Mouse (Mus musculus): ENCODE data around the gene Hoxa1. TPM values are rescaled to one million over a fixed set of nuclear protein-coding genes. Genes with fewer than 3 reads are reported as not detected.

Hoxa1 gene
- total and polyA plus RNA-seq, 3 experiments, result 1.9 to 3.7 (median 3.2) TPM

- no peak for TF ChIP-seq UBTF (IDR thresholded peaks at IDR 0.05; ENCODE audit: low read depth, low read length)
- TF ChIP-seq BHLHE40 (IDR thresholded peaks at IDR 0.05; ENCODE audit: low read depth, low read length), result no peak
- TF ChIP-seq MXI1 (IDR thresholded peaks at IDR 0.05; ENCODE audit: low read depth, low read length), result no peak
- TF ChIP-seq NRF1 (IDR thresholded peaks at IDR 0.05; ENCODE audit: low read depth, low read length), result no peak
- no peak for TF ChIP-seq MAZ (IDR thresholded peaks at IDR 0.05; ENCODE audit: low read depth, low read length)
- no peak for TF ChIP-seq RAD21 (IDR thresholded peaks at IDR 0.05; ENCODE audit: low read depth, low read length)
- TF ChIP-seq KAT2A (IDR thresholded peaks at IDR 0.05; ENCODE audit: insufficient replicate concordance, low read length), result no peak
- no peak for TF ChIP-seq ZC3H11A (IDR thresholded peaks at IDR 0.05; ENCODE audit: low read depth, low read length)
- TF ChIP-seq ETS1 (conservative IDR thresholded peaks at IDR 0.05; ENCODE audit: low read depth, low read length), result no peak
- no peak for TF ChIP-seq SIN3A (IDR thresholded peaks at IDR 0.05; ENCODE audit: low read length)
- TF ChIP-seq MAFK (IDR thresholded peaks at IDR 0.05; ENCODE audit: insufficient replicate concordance, low read length), result no peak
- TF ChIP-seq TBP (conservative IDR thresholded peaks at IDR 0.05; ENCODE audit: low read depth, low read length), result no peak
- TF ChIP-seq ZNF384 (IDR thresholded peaks at IDR 0.05; ENCODE audit: low read depth, low read length), result no peak
- no peak for TF ChIP-seq POLR2A (IDR thresholded peaks at IDR 0.05; ENCODE audit: low read depth, low read length)
- no peak for TF ChIP-seq RCOR1 (conservative IDR thresholded peaks at IDR 0.05; ENCODE audit: low read depth, low read length)
- TF ChIP-seq TCF12 (IDR thresholded peaks at IDR 0.05; ENCODE audit: low read depth, low read length), result no peak
- TF ChIP-seq MAX (IDR thresholded peaks at IDR 0.05; ENCODE audit: low read length), result no peak
- TF ChIP-seq JUND (conservative IDR thresholded peaks at IDR 0.05; ENCODE audit: low read depth, low read length), result no peak
- TF ChIP-seq MYC (IDR thresholded peaks at IDR 0.05; ENCODE audit: low read depth, low read length), result no peak
- no peak for TF ChIP-seq CHD1 (IDR thresholded peaks at IDR 0.05; ENCODE audit: low read depth, low read length)
Measured at GRCm38 (mm10) chr6:52161336-52162092, 3.4 kb upstream of the Hoxa1 start.

More at GRCm38 (mm10) chr6:52161336-52162092, 3.4 kb upstream of the Hoxa1 start:
- no peak for DNase-seq (ENCODE audit: extremely low read depth)
- dilution Hi-C loops (cut with MboI; ENCODE audit: extremely low pct_ligation_motif_present, extremely low pct_unique_long_range_greater_than_20kb, low sequenced_read_pairs), result no loop called here
- H3K4me3 ChIP-seq (replicated peaks in 1 of 3; ENCODE audit: low read depth in 2 of 3, low read length in 2 of 3, poor library complexity in 1 of 3), result no peak overlapping the region
- no peaks in the 10 kb centered on the region for H3K27me3 ChIP-seq (replicated peaks)
- peaks cover 7% of the 10 kb centered on the region; the same call in 1 of the 2 replicates for H3K79me2 ChIP-seq (replicated peaks; ENCODE audit: control insufficient read depth, extremely low read depth, insufficient read depth, poor library complexity, severe bottlenecking)
- no peaks in the 10 kb centered on the region for H3K9me3 ChIP-seq (replicated peaks; ENCODE audit: low read length)
- H3K9ac ChIP-seq (ENCODE audit: insufficient read depth, low read depth), result no peak overlapping the region
- no peak overlapping the region for H3K4me2 ChIP-seq (ENCODE audit: insufficient read depth, low read depth, poor library complexity, severe bottlenecking)
- in situ Hi-C loops (cut with MboI; ENCODE audit: low pct_ligation_motif_present, low pct_unique_long_range_greater_than_20kb, low sequenced_read_pairs), result no loop called here
- no peak overlapping the region for H3K27ac ChIP-seq (ENCODE audit: insufficient read depth, low read depth)
- H3K36me3 ChIP-seq (replicated peaks in 1 of 2; ENCODE audit: control insufficient read depth in 1 of 2, insufficient read depth in 1 of 2, low read length in 1 of 2), result peaks cover 6 to 39% of the 10 kb centered on the region in 2 experiments
- peaks cover 2 to 17% of the 10 kb centered on the region in 2 experiments; a peak in 3 of 4 replicates for H3K4me1 ChIP-seq (ENCODE audit: control insufficient read depth in 1 of 2, insufficient read depth in 2 of 2)
